Mouse (Mus musculus): ENCODE measurements at regions not wholly inside any gene's neighbourhood (a gene's known extent, or its start where the extent isn't known, plus 50 kb on each side); places are given as distances from the start of the nearest gene placed in this dataset.

DNA sequence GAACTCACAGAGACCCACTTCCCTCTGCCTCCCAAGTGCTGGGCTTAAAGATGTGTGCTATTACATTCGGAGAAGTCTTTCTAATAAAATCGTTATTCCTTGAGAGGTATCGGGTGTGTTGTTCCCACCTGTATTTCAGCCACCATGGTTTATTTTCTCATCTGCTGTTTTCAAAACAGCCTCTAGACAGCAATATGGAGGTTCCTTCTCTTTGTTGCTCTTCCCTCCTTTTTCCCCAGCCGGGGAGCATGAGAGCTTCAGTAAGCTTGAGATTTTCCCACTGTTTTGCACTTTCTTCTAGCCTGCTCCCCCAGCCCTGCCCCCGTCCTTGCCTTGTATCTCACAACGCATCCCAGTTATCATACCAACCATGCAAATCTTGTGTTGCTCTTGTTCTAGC is 109.5 kb downstream of the Ppp4r2 start:
- no peak for TF ChIP-seq CTCF (IDR thresholded peaks at IDR 0.05; ENCODE audit: low read depth)
- TF ChIP-seq EP300 (optimal IDR thresholded peaks at IDR 0.05): no peak
